Mouse (Mus musculus): Measurements from ENCODE around the gene Bcl2l14. TPM values are rescaled to one million over a fixed set of nuclear protein-coding genes. Genes with fewer than 3 reads are reported as not detected.

Gene Bcl2l14
- polyA plus RNA-seq, 1 experiment from 2014 or later: 0.18 TPM

GRCm38 (mm10) chr6:134450661-134451119 is 54.6 kb downstream of the Bcl2l14 start:
- H3K4me2 ChIP-seq: no peak overlapping the region
- WGBS: 61% methylated on average over 14 of the region's 14 CpGs
- H3K4me1 ChIP-seq: 0 out of 2 replicates have a peak, but pooled peaks cover 3% of the 10 kb centered on the region
- H3K27ac ChIP-seq (replicated peaks): no peak overlapping the region
- H3K4me3 ChIP-seq (replicated peaks): no peak overlapping the region
- peaks cover 58% of the 10 kb centered on the region for H3K36me3 ChIP-seq
- H3K9ac ChIP-seq (replicated peaks): no peak overlapping the region
- peak; percentile 61 for ATAC-seq (ENCODE audit: low FRiP score)
- no peaks in the 10 kb centered on the region for H3K9me3 ChIP-seq (replicated peaks)
- H3K27me3 ChIP-seq (replicated peaks): no peaks in the 10 kb centered on the region

- WGBS: 95% methylated on average over 1 of the region's 1 CpGs
- peaks cover 79% of the 10 kb centered on the region for H3K36me3 ChIP-seq
- H3K4me1 ChIP-seq: 0 out of 2 replicates have a peak, but pooled peaks cover 3% of the 10 kb centered on the region
- H3K9ac ChIP-seq (replicated peaks): no peak overlapping the region
- H3K4me3 ChIP-seq (replicated peaks): no peak overlapping the region
- no peaks in the 10 kb centered on the region for H3K9me3 ChIP-seq (replicated peaks)
- H3K27me3 ChIP-seq (replicated peaks): no peaks in the 10 kb centered on the region
- H3K4me2 ChIP-seq: no peak overlapping the region
- H3K27ac ChIP-seq (replicated peaks): no peak overlapping the region
- no peak for ATAC-seq (ENCODE audit: low FRiP score)
Measured at GRCm38 (mm10) chr6:134454093-134454492, 58.0 kb downstream of the Bcl2l14 start.

- Histone ChIP-seq H3K4me2 (no peak overlapping the region), H3K9ac (replicated peaks) (no peak overlapping the region), H3K27me3 (replicated peaks) (no peaks in the 10 kb centered on the region), H3K27ac (replicated peaks) (no peak overlapping the region), H3K4me3 (replicated peaks) (no peak overlapping the region), H3K9me3 (replicated peaks) (no peaks in the 10 kb centered on the region), H3K36me3 (peaks cover 69% of the 10 kb centered on the region), H3K4me1 (no peaks in the 10 kb centered on the region)
- WGBS: 90% methylated on average over 1 of the region's 1 CpGs
- ATAC-seq (ENCODE audit: low FRiP score): no peak
Measured at GRCm38 (mm10) chr6:134458376-134458775, 62.3 kb downstream of the Bcl2l14 start.

GRCm38 (mm10) chr6:134461175-134461574 is 65.1 kb downstream of the Bcl2l14 start:
- ATAC-seq (ENCODE audit: low FRiP score): no peak
- no peak overlapping the region for H3K9ac ChIP-seq (replicated peaks)
- H3K27me3 ChIP-seq (replicated peaks): no peaks in the 10 kb centered on the region
- H3K4me2 ChIP-seq: no peak overlapping the region
- no peak overlapping the region for H3K27ac ChIP-seq (replicated peaks)
- H3K4me3 ChIP-seq (replicated peaks): no peak overlapping the region
- no peaks in the 10 kb centered on the region for H3K9me3 ChIP-seq (replicated peaks)
- 88% methylated on average over 6 of the region's 6 CpGs for WGBS
- peaks cover 52% of the 10 kb centered on the region for H3K36me3 ChIP-seq
- H3K4me1 ChIP-seq: no peaks in the 10 kb centered on the region

GRCm38 (mm10) chr6:134466671-134467229 is 70.6 kb downstream of the Bcl2l14 start:
- ATAC-seq (ENCODE audit: low FRiP score): no peak
- Histone ChIP-seq H3K4me3 (replicated peaks) (no peak overlapping the region), H3K36me3 (peaks cover 39% of the 10 kb centered on the region), H3K27ac (replicated peaks) (no peak overlapping the region), H3K9me3 (replicated peaks) (no peaks in the 10 kb centered on the region), H3K4me1 (no peaks in the 10 kb centered on the region), H3K27me3 (replicated peaks) (no peaks in the 10 kb centered on the region), H3K9ac (replicated peaks) (no peak overlapping the region), H3K4me2 (no peak overlapping the region)
- 81% methylated on average over 10 of the region's 10 CpGs for WGBS

GRCm38 (mm10) chr6:134469297-134469696 is 73.2 kb downstream of the Bcl2l14 start:
- Histone ChIP-seq H3K36me3 (peaks cover 32% of the 10 kb centered on the region), H3K4me1 (no peaks in the 10 kb centered on the region)
- WGBS: 98% methylated on average over 2 of the region's 2 CpGs

GRCm38 (mm10) chr6:134470857-134471256 is 74.7 kb downstream of the Bcl2l14 start:
- no peak for ATAC-seq (ENCODE audit: low FRiP score)
- WGBS: 81% methylated on average over 14 of the region's 14 CpGs
- Histone ChIP-seq H3K4me1 (no peaks in the 10 kb centered on the region), H3K9me3 (replicated peaks) (no peaks in the 10 kb centered on the region), H3K36me3 (peaks cover 22% of the 10 kb centered on the region), H3K27ac (replicated peaks) (0 out of 2 replicates have a peak overlapping the region, but pooled peaks have one; percentile 18), H3K4me2 (no peak overlapping the region), H3K4me3 (replicated peaks) (no peak overlapping the region), H3K9ac (replicated peaks) (no peak overlapping the region), H3K27me3 (replicated peaks) (no peaks in the 10 kb centered on the region)

More at GRCm38 (mm10) chr6:134469297-134469696, 73.2 kb downstream of the Bcl2l14 start:
- H3K4me2 ChIP-seq: no peak overlapping the region
- no peak overlapping the region for H3K9ac ChIP-seq (replicated peaks)
- no peak overlapping the region for H3K4me3 ChIP-seq (replicated peaks)
- no peak overlapping the region for H3K27ac ChIP-seq (replicated peaks)
- H3K27me3 ChIP-seq (replicated peaks): no peaks in the 10 kb centered on the region
- ATAC-seq (ENCODE audit: low FRiP score): no peak
- no peaks in the 10 kb centered on the region for H3K9me3 ChIP-seq (replicated peaks)

GRCm38 (mm10) chr6:134473143-134473561 is 77.0 kb downstream of the Bcl2l14 start:
- WGBS: 88% methylated on average over 7 of the region's 7 CpGs
- no peak for ATAC-seq (ENCODE audit: low FRiP score)

GRCm38 (mm10) chr6:134479481-134479880 is 83.4 kb downstream of the Bcl2l14 start:
- H3K27me3 ChIP-seq (replicated peaks): no peaks in the 10 kb centered on the region
- H3K4me2 ChIP-seq: no peak overlapping the region
- H3K4me3 ChIP-seq (replicated peaks): no peak overlapping the region
- H3K27ac ChIP-seq (replicated peaks): no peak overlapping the region
- ATAC-seq (ENCODE audit: low FRiP score): no peak
- H3K36me3 ChIP-seq: peaks cover 23% of the 10 kb centered on the region
- WGBS: 96% methylated on average over 10 of the region's 10 CpGs
- H3K9me3 ChIP-seq (replicated peaks): no peaks in the 10 kb centered on the region
- H3K9ac ChIP-seq (replicated peaks): no peak overlapping the region
- no peaks in the 10 kb centered on the region for H3K4me1 ChIP-seq

More at GRCm38 (mm10) chr6:134473143-134473561, 77.0 kb downstream of the Bcl2l14 start:
- Histone ChIP-seq H3K9ac (replicated peaks) (no peak overlapping the region), H3K36me3 (peaks cover 17% of the 10 kb centered on the region), H3K4me2 (no peak overlapping the region), H3K4me1 (no peaks in the 10 kb centered on the region), H3K4me3 (replicated peaks) (no peak overlapping the region), H3K27me3 (replicated peaks) (no peaks in the 10 kb centered on the region), H3K27ac (replicated peaks) (no peak overlapping the region), H3K9me3 (replicated peaks) (no peaks in the 10 kb centered on the region)

- no peaks in the 10 kb centered on the region for H3K27me3 ChIP-seq (replicated peaks)
- WGBS: 96% methylated on average over 9 of the region's 9 CpGs
Measured at GRCm38 (mm10) chr6:134486318-134486717, 90.2 kb downstream of the Bcl2l14 start.

More at GRCm38 (mm10) chr6:134486318-134486717, 90.2 kb downstream of the Bcl2l14 start:
- ATAC-seq (ENCODE audit: low FRiP score): no peak
- Histone ChIP-seq H3K27ac (replicated peaks) (no peak overlapping the region), H3K4me2 (no peak overlapping the region), H3K4me3 (replicated peaks) (no peak overlapping the region), H3K9me3 (replicated peaks) (no peaks in the 10 kb centered on the region), H3K36me3 (peaks cover 24% of the 10 kb centered on the region), H3K4me1 (no peaks in the 10 kb centered on the region), H3K9ac (replicated peaks) (no peak overlapping the region)

Data from neural tube, embryonic 15.5 days (tissue).